Mouse (Mus musculus) bone marrow macrophage, adult 2 months (primary cell): ENCODE measurements around the gene Mboat1.

Experiments used
- CTCF ChIP-seq: IDR thresholded peaks from 2 replicates; pipeline ENCODE4 v1.5.1; 2012; ENCODE audit warnings: low read depth, mild to moderate bottlenecking, low read length, moderate library complexity
- POLR2A ChIP-seq: IDR thresholded peaks from 2 replicates; pipeline ENCODE4 v1.6.1; 2012; ENCODE audit warnings: mild to moderate bottlenecking, low read depth, low read length, borderline replicate concordance

- TF ChIP-seq CTCF (no peak), POLR2A (no peak)
Observed at GRCm38 (mm10) chr13:30219597-30219996, 83.3 kb downstream of the Mboat1 start.
